In the genomic region with DNA sequence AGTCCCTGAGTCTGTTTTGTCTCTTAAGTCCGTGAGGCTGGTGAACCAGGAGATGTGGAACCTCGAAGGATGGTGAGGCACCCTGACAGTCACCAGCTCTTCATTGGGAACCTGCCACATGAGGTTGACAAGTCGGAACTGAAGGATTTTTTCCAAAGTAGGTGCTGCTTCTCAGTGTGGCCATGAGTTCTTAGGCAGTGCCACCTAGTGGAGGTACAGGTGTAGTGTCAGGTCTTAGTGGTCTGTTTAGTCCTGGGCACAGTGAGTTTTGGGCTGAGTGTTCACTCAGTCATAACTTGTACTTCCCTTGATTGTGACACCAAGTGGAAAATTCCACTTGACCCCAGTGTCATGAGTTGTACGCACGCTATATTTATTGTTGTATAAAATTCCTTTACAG, we compare ENCODE assay signal across 8 mouse cellular contexts. TPM values are rescaled to one million over a fixed set of nuclear protein-coding genes. Genes with fewer than 3 reads are reported as not detected.
A peak's percentile ranks its signal among the peaks of the same experiment; 100 is the strongest.
DNase-seq lines count a peak whose midpoint lies in the region; ATAC-seq lines count a peak whose summit lies in the region.

No protein-coding gene starts in this region.

- no peaks in the 10 kb centered on the region for H3K4me1 ChIP-seq in kidney, embryonic 14.5 days (ENCODE audit: control insufficient read depth, insufficient read depth, low read length)
- H3K4me1 ChIP-seq in lung, embryonic 16.5 days (replicated peaks; ENCODE audit: control insufficient read depth, insufficient read depth, low read length), result no peaks in the 10 kb centered on the region

- no peak overlapping the region for H3K4me3 ChIP-seq in kidney, embryonic 14.5 days (ENCODE audit: low read length)
- H3K4me3 ChIP-seq in lung, embryonic 16.5 days (ENCODE audit: low read length), result no peak overlapping the region

- DNase-seq in urinary bladder, postnatal 14 days (ENCODE audit: low spot score), result peak; percentile 32
- DNase-seq in urinary bladder, postnatal 25 days (ENCODE audit: low spot score), result no peak
- peak; percentile 39 to 56 for DNase-seq in adrenal gland, postnatal 36 days
- peak; percentile 31 for DNase-seq in right cerebral cortex, postnatal 14 days
- DNase-seq in gastrocnemius, adult 8-10 months (ENCODE audit: low spot score in 2 of 2), result no peak

- no peak overlapping the region for H3K4me2 ChIP-seq in kidney, embryonic 14.5 days (replicated peaks; ENCODE audit: low read depth, low read length)
- no peak overlapping the region for H3K4me2 ChIP-seq in lung, embryonic 16.5 days (ENCODE audit: low read depth, low read length)

- H3K27ac ChIP-seq in kidney, embryonic 14.5 days (ENCODE audit: low read depth, low read length), result no peak overlapping the region
- H3K27ac ChIP-seq in lung, embryonic 16.5 days (ENCODE audit: low read length), result no peak overlapping the region

- peaks cover 93% of the 10 kb centered on the region for H3K36me3 ChIP-seq in kidney, embryonic 14.5 days (ENCODE audit: control insufficient read depth, insufficient read depth, low read length)
- peaks cover 56% of the 10 kb centered on the region for H3K36me3 ChIP-seq in lung, embryonic 16.5 days (ENCODE audit: control insufficient read depth, insufficient read depth, low read length)

- no peak overlapping the region for H3K9ac ChIP-seq in kidney, embryonic 14.5 days (ENCODE audit: low read depth, low read length)
- H3K9ac ChIP-seq in lung, embryonic 16.5 days (ENCODE audit: low read length), result no peak overlapping the region

- ATAC-seq in erythroid progenitor cell, adult 5-6 weeks (replicated peaks; ENCODE audit: low FRiP score, poor library complexity, severe bottlenecking), result peak; percentile 70
- ATAC-seq in kidney, embryonic 14.5 days (ENCODE audit: low FRiP score, low TSS enrichment), result peak; percentile 74
- ATAC-seq in lung, embryonic 16.5 days (ENCODE audit: low read depth), result peak; percentile 64

- no peaks in the 10 kb centered on the region for H3K9me3 ChIP-seq in kidney, embryonic 14.5 days (ENCODE audit: control insufficient read depth, low read length)
- no peaks in the 10 kb centered on the region for H3K9me3 ChIP-seq in lung, embryonic 16.5 days (ENCODE audit: control insufficient read depth, low read length)

- H3K27me3 ChIP-seq in kidney, embryonic 14.5 days (ENCODE audit: control insufficient read depth, insufficient read depth, low read length), result no peaks in the 10 kb centered on the region
- no peaks in the 10 kb centered on the region for H3K27me3 ChIP-seq in lung, embryonic 16.5 days (ENCODE audit: control insufficient read depth, insufficient read depth, low read depth, low read length)

- 71% methylated on average over 5 of the region's 5 CpGs for WGBS in kidney, embryonic 14.5 days
- WGBS in lung, embryonic 16.5 days, result 36% methylated on average over 5 of the region's 5 CpGs

RNA-seq across cellular contexts. Expression of gene G3bp1, which starts 28.4 kb away (rescaled TPM):
- 10 to 100 TPM; 58.5 to 63.4 TPM for total RNA-seq in adrenal gland, postnatal 36 days (2021)
- 27.7 and 35.7 TPM in 2 replicates for total RNA-seq in erythroid progenitor cell, adult 5-6 weeks (2015; ENCODE audit: low replicate concordance)
- total RNA-seq in erythroid progenitor cell, adult 5-6 weeks (2017; ENCODE audit: low replicate concordance), result 22.5 and 28.2 TPM in 2 replicates
- 151 and 230 TPM in 2 replicates for polyA plus RNA-seq in kidney, embryonic 14.5 days (2014; fragmentation: Nextera tagmentation; extraction: Ambion mirVana)
- 141 and 152 TPM in 2 replicates for polyA plus RNA-seq in lung, embryonic 16.5 days (2015; fragmentation: Nextera tagmentation; extraction: Ambion mirVana)
- total RNA-seq in gastrocnemius, adult 8-10 months (2022), result 10 to 100 TPM; 57.3 to 63.3 (median 62.0) TPM

RNA-seq across cellular contexts. Expression of gene Atox1, which starts 36.8 kb away (rescaled TPM):
- total RNA-seq in adrenal gland, postnatal 36 days (2021), result 100 to 1,000 TPM; 216 to 347 TPM
- total RNA-seq in erythroid progenitor cell, adult 5-6 weeks (2015; ENCODE audit: low replicate concordance), result 24.3 and 114 TPM in 2 replicates
- total RNA-seq in erythroid progenitor cell, adult 5-6 weeks (2017; ENCODE audit: low replicate concordance), result 18.5 TPM in 1 of 2 replicates, not detected in the other
- polyA plus RNA-seq in kidney, embryonic 14.5 days (2014; fragmentation: Nextera tagmentation; extraction: Ambion mirVana), result 389 and 470 TPM in 2 replicates
- polyA plus RNA-seq in lung, embryonic 16.5 days (2015; fragmentation: Nextera tagmentation; extraction: Ambion mirVana), result 581 and 600 TPM in 2 replicates
- 10 to 100 TPM; 42.0 to 46.5 (median 45.9) TPM for total RNA-seq in gastrocnemius, adult 8-10 months (2022)

Comparison
In these comparisons a context has a peak if more than half of its experiments do, and no peak if none do; other contexts are left out.
1. DNase-seq: peak in urinary bladder, postnatal 14 days (single experiment), adrenal gland, postnatal 36 days (2 of 2) and right cerebral cortex, postnatal 14 days (single experiment); none in urinary bladder, postnatal 25 days (single experiment) and gastrocnemius, adult 8-10 months (0 of 2).
2. Peak in every context shown above with its lines, with median percentiles within 50 percentile points of each other: ATAC-seq.